Mouse (Mus musculus): ENCODE data around the gene Dock8. TPM values are rescaled to one million over a fixed set of nuclear protein-coding genes. Genes with fewer than 3 reads are reported as not detected.

Dock8 gene
- total and polyA plus RNA-seq, 2 experiments from 2014 or later, result 1.1 to 2.9 TPM

GRCm38 (mm10) chr19:25038293-25038692, 39.0 kb downstream of the Dock8 start:
- H3K9me3 ChIP-seq (ENCODE audit: low read length), result no peaks in the 10 kb centered on the region
- no peaks in the 10 kb centered on the region for H3K36me3 ChIP-seq (ENCODE audit: insufficient read depth, low read length)
- H3K9ac ChIP-seq (replicated peaks; ENCODE audit: low read length), result no peak overlapping the region
- no peak for DNase-seq (ENCODE audit: low spot score)
- ATAC-seq, result no peak
- 48% methylated on average over 6 of the region's 6 CpGs for WGBS
- TF ChIP-seq CTCF (IDR thresholded peaks at IDR 0.05; ENCODE audit: low read depth), result no peak
- H3K4me3 ChIP-seq (ENCODE audit: low read length), result no peak overlapping the region
- no peak overlapping the region for H3K4me2 ChIP-seq (ENCODE audit: low read depth, low read length)
- H3K27me3 ChIP-seq (ENCODE audit: insufficient read depth, low read length), result no peaks in the 10 kb centered on the region
- H3K27ac ChIP-seq, result no peak overlapping the region
- no peaks in the 10 kb centered on the region for H3K4me1 ChIP-seq (ENCODE audit: insufficient read depth, low read length)

GRCm38 (mm10) chr19:25041209-25041608, 41.9 kb downstream of the Dock8 start:
- no peak for DNase-seq (ENCODE audit: low spot score)
- WGBS, result 59% methylated on average over 6 of the region's 6 CpGs

GRCm38 (mm10) chr19:25042973-25043372, 43.6 kb downstream of the Dock8 start:
- WGBS, result 83% methylated on average over 11 of the region's 11 CpGs
- Histone ChIP-seq H3K27ac (no peak overlapping the region), H3K9me3 (ENCODE audit: low read length) (no peaks in the 10 kb centered on the region), H3K4me2 (ENCODE audit: low read depth, low read length) (no peak overlapping the region), H3K4me1 (ENCODE audit: insufficient read depth, low read length) (no peaks in the 10 kb centered on the region), H3K9ac (replicated peaks; ENCODE audit: low read length) (no peak overlapping the region), H3K4me3 (ENCODE audit: low read length) (no peak overlapping the region), H3K36me3 (ENCODE audit: insufficient read depth, low read length) (no peaks in the 10 kb centered on the region), H3K27me3 (ENCODE audit: insufficient read depth, low read length) (no peaks in the 10 kb centered on the region)
- ATAC-seq (no peak), DNase-seq (ENCODE audit: low spot score) (no peak)
- no peak for TF ChIP-seq CTCF (IDR thresholded peaks at IDR 0.05; ENCODE audit: low read depth)

More at GRCm38 (mm10) chr19:25041209-25041608, 41.9 kb downstream of the Dock8 start:
- no peak overlapping the region for H3K27ac ChIP-seq
- no peak for TF ChIP-seq CTCF (IDR thresholded peaks at IDR 0.05; ENCODE audit: low read depth)
- no peaks in the 10 kb centered on the region for H3K9me3 ChIP-seq (ENCODE audit: low read length)
- no peaks in the 10 kb centered on the region for H3K4me1 ChIP-seq (ENCODE audit: insufficient read depth, low read length)
- H3K9ac ChIP-seq (replicated peaks; ENCODE audit: low read length), result no peak overlapping the region
- no peaks in the 10 kb centered on the region for H3K27me3 ChIP-seq (ENCODE audit: insufficient read depth, low read length)
- no peak for ATAC-seq
- H3K4me2 ChIP-seq (ENCODE audit: low read depth, low read length), result no peak overlapping the region
- no peak overlapping the region for H3K4me3 ChIP-seq (ENCODE audit: low read length)
- H3K36me3 ChIP-seq (ENCODE audit: insufficient read depth, low read length), result no peaks in the 10 kb centered on the region

- WGBS, result 86% methylated on average over 3 of the region's 3 CpGs
- Histone ChIP-seq H3K4me1 (ENCODE audit: insufficient read depth, low read length) (no peaks in the 10 kb centered on the region), H3K36me3 (ENCODE audit: insufficient read depth, low read length) (no peaks in the 10 kb centered on the region), H3K9ac (replicated peaks; ENCODE audit: low read length) (no peak overlapping the region), H3K9me3 (ENCODE audit: low read length) (no peaks in the 10 kb centered on the region), H3K4me3 (ENCODE audit: low read length) (no peak overlapping the region), H3K27me3 (ENCODE audit: insufficient read depth, low read length) (no peaks in the 10 kb centered on the region), H3K27ac (no peak overlapping the region), H3K4me2 (ENCODE audit: low read depth, low read length) (no peak overlapping the region)
- ATAC-seq (no peak), DNase-seq (ENCODE audit: low spot score) (no peak)
- no peak for TF ChIP-seq CTCF (IDR thresholded peaks at IDR 0.05; ENCODE audit: low read depth)
These were observed 44.7 kb downstream of the Dock8 start for GRCm38 (mm10) chr19:25044057-25044456.

GRCm38 (mm10) chr19:25052355-25052754, 53.0 kb downstream of the Dock8 start:
- Histone ChIP-seq H3K4me1 (ENCODE audit: insufficient read depth, low read length) (no peaks in the 10 kb centered on the region; the same call in 1 of the 2 replicates), H3K4me2 (ENCODE audit: low read depth, low read length) (no peak overlapping the region), H3K27ac (no peak overlapping the region), H3K27me3 (ENCODE audit: insufficient read depth, low read length) (no peaks in the 10 kb centered on the region), H3K9ac (replicated peaks; ENCODE audit: low read length) (no peak overlapping the region), H3K9me3 (ENCODE audit: low read length) (no peaks in the 10 kb centered on the region), H3K36me3 (ENCODE audit: insufficient read depth, low read length) (no peaks in the 10 kb centered on the region), H3K4me3 (ENCODE audit: low read length) (no peak overlapping the region)
- ATAC-seq, result no peak
- TF ChIP-seq CTCF (IDR thresholded peaks at IDR 0.05; ENCODE audit: low read depth), result no peak
- 98% methylated on average over 7 of the region's 7 CpGs for WGBS
- no peak for DNase-seq (ENCODE audit: low spot score)

GRCm38 (mm10) chr19:25053152-25053551, 53.8 kb downstream of the Dock8 start:
- no peak overlapping the region for H3K4me3 ChIP-seq (ENCODE audit: low read length)
- no peak for DNase-seq (ENCODE audit: low spot score)
- no peaks in the 10 kb centered on the region for H3K27me3 ChIP-seq (ENCODE audit: insufficient read depth, low read length)
- TF ChIP-seq CTCF (IDR thresholded peaks at IDR 0.05; ENCODE audit: low read depth), result no peak
- no peak overlapping the region for H3K27ac ChIP-seq
- H3K4me1 ChIP-seq (ENCODE audit: insufficient read depth, low read length), result no peaks in the 10 kb centered on the region; the same call in 1 of the 2 replicates
- H3K9me3 ChIP-seq (ENCODE audit: low read length), result no peaks in the 10 kb centered on the region
- no peaks in the 10 kb centered on the region for H3K36me3 ChIP-seq (ENCODE audit: insufficient read depth, low read length)
- no peak overlapping the region for H3K4me2 ChIP-seq (ENCODE audit: low read depth, low read length)
- H3K9ac ChIP-seq (replicated peaks; ENCODE audit: low read length), result no peak overlapping the region
- ATAC-seq, result no peak
- 73% methylated on average over 7 of the region's 7 CpGs for WGBS

GRCm38 (mm10) chr19:25055025-25055424, 55.7 kb downstream of the Dock8 start:
- 95% methylated on average over 7 of the region's 7 CpGs for WGBS
- no peaks in the 10 kb centered on the region for H3K36me3 ChIP-seq (ENCODE audit: insufficient read depth, low read length)
- H3K27me3 ChIP-seq (ENCODE audit: insufficient read depth, low read length), result no peaks in the 10 kb centered on the region
- no peak overlapping the region for H3K9ac ChIP-seq (replicated peaks; ENCODE audit: low read length)
- no peak overlapping the region for H3K4me2 ChIP-seq (ENCODE audit: low read depth, low read length)
- no peak overlapping the region for H3K4me3 ChIP-seq (ENCODE audit: low read length)
- no peaks in the 10 kb centered on the region for H3K9me3 ChIP-seq (ENCODE audit: low read length)
- H3K27ac ChIP-seq, result no peak overlapping the region
- DNase-seq (ENCODE audit: low spot score), result no peak
- H3K4me1 ChIP-seq (ENCODE audit: insufficient read depth, low read length), result no peaks in the 10 kb centered on the region; the same call in 1 of the 2 replicates
- TF ChIP-seq CTCF (IDR thresholded peaks at IDR 0.05; ENCODE audit: low read depth), result no peak
- ATAC-seq, result no peak

All from hindbrain, postnatal 0 days (tissue).